Comparison of ENCODE assay signal across 12 mouse cellular contexts in genomic region chr3:121853781-121854520, GRCm38 (mm10). TPM values are rescaled to one million over a fixed set of nuclear protein-coding genes. Genes with fewer than 3 reads are reported as not detected.
DNase-seq lines count a peak whose midpoint lies in the region; ATAC-seq and TF ChIP-seq lines count a peak whose summit lies in the region.
"Had no signal": no experiment of that assay in that cellular context is flagged by ENCODE, and none has a peak within 500 bp of the region (broad histone marks: within the 10 kb centered on the region; RNA-seq: fewer than 3 reads in every experiment).

No protein-coding gene starts in this region.

- no peaks in the 10 kb centered on the region for H3K27me3 ChIP-seq in lung, embryonic 14.5 days (ENCODE audit: insufficient read depth, low read length)
- no peaks in the 10 kb centered on the region for H3K27me3 ChIP-seq in forebrain, embryonic 13.5 days

- no peak overlapping the region for H3K4me2 ChIP-seq in lung, embryonic 14.5 days
- no peak overlapping the region for H3K4me2 ChIP-seq in forebrain, embryonic 13.5 days

- ATAC-seq in lung, embryonic 14.5 days (ENCODE audit: insufficient read depth): peak; percentile 39
- no peak for ATAC-seq in forebrain, embryonic 13.5 days
- ATAC-seq: forebrain, embryonic 14.5 days had no signal

- H3K9ac ChIP-seq in lung, embryonic 14.5 days: no peak overlapping the region
- H3K9ac ChIP-seq in forebrain, embryonic 13.5 days: no peak overlapping the region

- H3K4me1 ChIP-seq in lung, embryonic 14.5 days (ENCODE audit: insufficient read depth): peaks cover 5% of the 10 kb centered on the region; the same call in 1 of the 2 replicates
- no peaks in the 10 kb centered on the region for H3K4me1 ChIP-seq in forebrain, embryonic 13.5 days

- TF ChIP-seq CTCF in lung, embryonic 14.5 days (IDR thresholded peaks at IDR 0.05; ENCODE audit: low read depth): no peak

- DNase-seq in right cerebral cortex, adult 18-20 months: peak; percentile 17
- DNase-seq in right cerebral cortex, postnatal 4 days: no peak
- peak; percentile 40 for DNase-seq in kidney, postnatal 14 days
- DNase-seq in lung, embryonic 14.5 days: peak; percentile 68
- DNase-seq in telencephalon, adult 2 months (ENCODE audit: low read depth, low spot score): peak; percentile 9
- no peak for DNase-seq in spleen, postnatal 36 days (ENCODE audit: low spot score in 2 of 2)
- DNase-seq in c-Kit-positive CD71-positive TER-119-positive erythroid progenitor cells, embryonic 14.5 days (ENCODE audit: low spot score): no peak
- DNase-seq: cerebellum, postnatal 25 days; heart, postnatal 10 days; layer of hippocampus, postnatal 36 days had no signal

- H3K36me3 ChIP-seq in lung, embryonic 14.5 days (ENCODE audit: insufficient read depth): no peaks in the 10 kb centered on the region
- H3K36me3 ChIP-seq in forebrain, embryonic 13.5 days (ENCODE audit: poor library complexity, severe bottlenecking): no peaks in the 10 kb centered on the region

- WGBS in lung, embryonic 14.5 days: 35% methylated on average over 5 of the region's 5 CpGs
- WGBS in forebrain, embryonic 13.5 days: 75% methylated on average over 5 of the region's 5 CpGs

- no peaks in the 10 kb centered on the region for H3K9me3 ChIP-seq in lung, embryonic 14.5 days (ENCODE audit: low read depth, low read length)
- H3K9me3 ChIP-seq in forebrain, embryonic 13.5 days (replicated peaks): no peaks in the 10 kb centered on the region

- peak overlapping the region; percentile 76 for H3K27ac ChIP-seq in lung, embryonic 14.5 days (ENCODE audit: low read depth)
- no peak overlapping the region for H3K27ac ChIP-seq in forebrain, embryonic 13.5 days

- H3K4me3 ChIP-seq in lung, embryonic 14.5 days (ENCODE audit: low read depth, low read length): no peak overlapping the region
- H3K4me3 ChIP-seq in forebrain, embryonic 13.5 days: no peak overlapping the region

RNA-seq across cellular contexts. Expression of gene Abcd3, which starts 38.8 kb away (rescaled TPM):
- polyA plus RNA-seq in lung, embryonic 14.5 days (2014; fragmentation: Nextera tagmentation; extraction: Ambion mirVana): 78.0 and 78.7 TPM in 2 replicates
- 60.1 and 64.1 TPM in 2 replicates for polyA plus RNA-seq in forebrain, embryonic 13.5 days (2015; fragmentation: Nextera tagmentation; extraction: Ambion mirVana)

Comparison
In these comparisons a context has a peak if more than half of its experiments do, and no peak if none do; other contexts are left out.
1. DNase-seq: peak in right cerebral cortex, adult 18-20 months (single experiment), kidney, postnatal 14 days (single experiment), lung, embryonic 14.5 days (single experiment) and telencephalon, adult 2 months (single experiment); none in right cerebral cortex, postnatal 4 days (single experiment), spleen, postnatal 36 days (0 of 2) and c-Kit-positive CD71-positive TER-119-positive erythroid progenitor cells, embryonic 14.5 days (single experiment).